8 mouse cellular contexts compared by ENCODE assay signal in genomic region chr7:100658093-100658578, GRCm38 (mm10). TPM values are rescaled to one million over a fixed set of nuclear protein-coding genes. Genes with fewer than 3 reads are reported as not detected.
DNase-seq lines count a peak whose midpoint lies in the region; ATAC-seq and TF ChIP-seq lines count a peak whose summit lies in the region.

No protein-coding gene starts in this region.

- H3K27ac ChIP-seq in embryonic facial prominence, embryonic 11.5 days (replicated peaks; ENCODE audit: low read depth, low read length), result no peak overlapping the region
- no peak overlapping the region for H3K27ac ChIP-seq in hindbrain, embryonic 15.5 days (replicated peaks)
- peak overlapping the region; percentile 56; the same call in 1 of the 2 replicates for H3K27ac ChIP-seq in liver, adult 2 months (replicated peaks; ENCODE audit: insufficient read depth, low read depth, low read length)
- no peak overlapping the region for H3K27ac ChIP-seq in neural tube, embryonic 12.5 days

- TF ChIP-seq CTCF in liver, adult 2 months (IDR thresholded peaks at IDR 0.05; ENCODE audit: low read depth, low read length), result no peak

- TF ChIP-seq POLR2A in liver, adult 2 months (IDR thresholded peaks at IDR 0.05; ENCODE audit: extremely low read depth, insufficient read depth, low read length), result no peak

- no peak overlapping the region for H3K9ac ChIP-seq in embryonic facial prominence, embryonic 11.5 days (replicated peaks; ENCODE audit: low read length)
- H3K9ac ChIP-seq in hindbrain, embryonic 15.5 days, result no peak overlapping the region
- H3K9ac ChIP-seq in liver, adult 2 months (ENCODE audit: low read depth, low read length), result peak overlapping the region; percentile 76
- H3K9ac ChIP-seq in neural tube, embryonic 12.5 days, result no peak overlapping the region

- no peaks in the 10 kb centered on the region for H3K27me3 ChIP-seq in embryonic facial prominence, embryonic 11.5 days (ENCODE audit: control insufficient read depth, insufficient read depth, low read length)
- no peaks in the 10 kb centered on the region for H3K27me3 ChIP-seq in hindbrain, embryonic 15.5 days
- H3K27me3 ChIP-seq in liver, adult 2 months (ENCODE audit: control insufficient read depth, insufficient read depth, low read length), result no peaks in the 10 kb centered on the region
- no peaks in the 10 kb centered on the region for H3K27me3 ChIP-seq in neural tube, embryonic 12.5 days (replicated peaks)

- H3K4me2 ChIP-seq in embryonic facial prominence, embryonic 11.5 days (ENCODE audit: low read depth, low read length), result peak overlapping the region; percentile 23; the same call in 1 of the 2 replicates
- peak overlapping the region; percentile 36 for H3K4me2 ChIP-seq in hindbrain, embryonic 15.5 days
- H3K4me2 ChIP-seq in neural tube, embryonic 12.5 days (replicated peaks), result peak overlapping the region; percentile 41

- 23% methylated on average over 18 of the region's 18 CpGs for WGBS in embryonic facial prominence, embryonic 11.5 days
- WGBS in hindbrain, embryonic 15.5 days, result 30% methylated on average over 18 of the region's 18 CpGs
- WGBS in liver, adult 2 months, result 28% methylated on average over 18 of the region's 18 CpGs
- 32% methylated on average over 18 of the region's 18 CpGs for WGBS in neural tube, embryonic 12.5 days

- no peaks in the 10 kb centered on the region for H3K79me2 ChIP-seq in liver, adult 2 months (ENCODE audit: control insufficient read depth, insufficient read depth, low read length)

- H3K9me3 ChIP-seq in embryonic facial prominence, embryonic 11.5 days (replicated peaks; ENCODE audit: control insufficient read depth, low read length), result no peaks in the 10 kb centered on the region
- H3K9me3 ChIP-seq in hindbrain, embryonic 15.5 days, result no peaks in the 10 kb centered on the region
- H3K9me3 ChIP-seq in neural tube, embryonic 12.5 days, result no peaks in the 10 kb centered on the region

- H3K36me3 ChIP-seq in embryonic facial prominence, embryonic 11.5 days (replicated peaks; ENCODE audit: control insufficient read depth, insufficient read depth, low read depth, low read length), result no peaks in the 10 kb centered on the region
- no peaks in the 10 kb centered on the region for H3K36me3 ChIP-seq in hindbrain, embryonic 15.5 days
- no peaks in the 10 kb centered on the region for H3K36me3 ChIP-seq in liver, adult 2 months (ENCODE audit: control insufficient read depth, insufficient read depth, low read length)
- H3K36me3 ChIP-seq in neural tube, embryonic 12.5 days, result no peaks in the 10 kb centered on the region

- peak; percentile 33 for DNase-seq in ovary, adult 18-20 months (ENCODE audit: low spot score)
- no peak for DNase-seq in ovary, postnatal 14 days (ENCODE audit: low spot score)
- peak; percentile 65 for DNase-seq in embryonic facial prominence, embryonic 11.5 days (ENCODE audit: low spot score)
- peak; percentile 75 for DNase-seq in liver, adult 2 months (ENCODE audit: extremely low read depth, low read depth, low spot score)
- DNase-seq in spleen, postnatal 14 days (ENCODE audit: low spot score in 2 of 2), result no peak

- no peak overlapping the region for H3K4me3 ChIP-seq in embryonic facial prominence, embryonic 11.5 days (ENCODE audit: low read depth, low read length)
- no peak overlapping the region; the same call in 1 of the 2 replicates for H3K4me3 ChIP-seq in hindbrain, embryonic 15.5 days
- H3K4me3 ChIP-seq in liver, adult 2 months (ENCODE audit: insufficient read depth, low read depth, low read length), result peak overlapping the region; percentile 55
- no peak overlapping the region for H3K4me3 ChIP-seq in neural tube, embryonic 12.5 days

- H3K4me1 ChIP-seq in embryonic facial prominence, embryonic 11.5 days (ENCODE audit: control insufficient read depth, insufficient read depth, low read length), result no peaks in the 10 kb centered on the region
- peaks cover 6% of the 10 kb centered on the region for H3K4me1 ChIP-seq in hindbrain, embryonic 15.5 days (replicated peaks)
- H3K4me1 ChIP-seq in liver, adult 2 months (ENCODE audit: control insufficient read depth, insufficient read depth, low read length), result no peaks in the 10 kb centered on the region
- H3K4me1 ChIP-seq in neural tube, embryonic 12.5 days, result peaks cover 18% of the 10 kb centered on the region

- peak; percentile 12; the same call in 1 of the 2 replicates for ATAC-seq in embryonic facial prominence, embryonic 11.5 days (replicated peaks; ENCODE audit: insufficient number of reproducible peaks, low FRiP score, low TSS enrichment, low read depth)
- no peak for ATAC-seq in hindbrain, embryonic 15.5 days (ENCODE audit: low FRiP score, low read depth)
- ATAC-seq in neural tube, embryonic 12.5 days (ENCODE audit: low FRiP score, low read depth), result no peak
- no peak for ATAC-seq in megakaryocyte progenitor cell, adult 5-6 weeks (replicated peaks; ENCODE audit: poor library complexity)

RNA-seq across cellular contexts. Expression of gene Plekhb1, which starts 4.1 kb away (rescaled TPM):
- 4.1 and 5.5 TPM in 2 replicates for polyA plus RNA-seq in embryonic facial prominence, embryonic 11.5 days (2014; fragmentation: Nextera tagmentation; extraction: Ambion mirVana)
- polyA plus RNA-seq in hindbrain, embryonic 15.5 days (2015; fragmentation: Nextera tagmentation; extraction: Ambion mirVana), result 17.4 and 17.5 TPM in 2 replicates
- 10.4 and 22.3 TPM in 2 replicates for total RNA-seq in liver, adult 2 months (2014; rRNA removed)
- polyA plus RNA-seq in liver, adult 2 months (2012; rRNA removed), result 37.6 and 41.4 TPM in 2 replicates
- 12.8 and 13.4 TPM in 2 replicates for polyA plus RNA-seq in neural tube, embryonic 12.5 days (2016; fragmentation: Nextera tagmentation; extraction: Ambion mirVana)
- total RNA-seq in megakaryocyte progenitor cell, adult 5-6 weeks (2015), result not detected in 2 replicates
- not detected in 2 replicates for total RNA-seq in megakaryocyte progenitor cell, adult 5-6 weeks (2017)

RNA-seq across cellular contexts. Expression of gene Fam168a, which starts 48.3 kb away (rescaled TPM):
- polyA plus RNA-seq in embryonic facial prominence, embryonic 11.5 days (2014; fragmentation: Nextera tagmentation; extraction: Ambion mirVana), result 30.7 and 32.6 TPM in 2 replicates
- polyA plus RNA-seq in hindbrain, embryonic 15.5 days (2015; fragmentation: Nextera tagmentation; extraction: Ambion mirVana), result 112 and 117 TPM in 2 replicates
- 7.4 and 11.5 TPM in 2 replicates for total RNA-seq in liver, adult 2 months (2014; rRNA removed)
- polyA plus RNA-seq in liver, adult 2 months (2012; rRNA removed), result 32.0 and 38.5 TPM in 2 replicates
- polyA plus RNA-seq in neural tube, embryonic 12.5 days (2016; fragmentation: Nextera tagmentation; extraction: Ambion mirVana), result 58.2 and 77.7 TPM in 2 replicates
- total RNA-seq in megakaryocyte progenitor cell, adult 5-6 weeks (2015), result 18.9 and 24.2 TPM in 2 replicates
- total RNA-seq in megakaryocyte progenitor cell, adult 5-6 weeks (2017), result 6.3 and 7.9 TPM in 2 replicates

RNA-seq across cellular contexts. Expression of gene Mrpl48, which starts 50.0 kb away (rescaled TPM):
- 66.7 and 67.1 TPM in 2 replicates for polyA plus RNA-seq in embryonic facial prominence, embryonic 11.5 days (2014; fragmentation: Nextera tagmentation; extraction: Ambion mirVana)
- 81.4 and 83.6 TPM in 2 replicates for polyA plus RNA-seq in hindbrain, embryonic 15.5 days (2015; fragmentation: Nextera tagmentation; extraction: Ambion mirVana)
- total RNA-seq in liver, adult 2 months (2014; rRNA removed), result 24.6 and 29.1 TPM in 2 replicates
- 9.4 and 9.5 TPM in 2 replicates for polyA plus RNA-seq in liver, adult 2 months (2012; rRNA removed)
- polyA plus RNA-seq in neural tube, embryonic 12.5 days (2016; fragmentation: Nextera tagmentation; extraction: Ambion mirVana), result 68.5 and 69.9 TPM in 2 replicates
- 60.1 and 76.3 TPM in 2 replicates for total RNA-seq in megakaryocyte progenitor cell, adult 5-6 weeks (2015)
- total RNA-seq in megakaryocyte progenitor cell, adult 5-6 weeks (2017), result 91.0 and 99.4 TPM in 2 replicates

RNA-seq across cellular contexts. Expression of gene Rab6a, which starts 50.9 kb away (rescaled TPM):
- polyA plus RNA-seq in embryonic facial prominence, embryonic 11.5 days (2014; fragmentation: Nextera tagmentation; extraction: Ambion mirVana), result 156 and 171 TPM in 2 replicates
- polyA plus RNA-seq in hindbrain, embryonic 15.5 days (2015; fragmentation: Nextera tagmentation; extraction: Ambion mirVana), result 274 and 283 TPM in 2 replicates
- 30.4 and 33.0 TPM in 2 replicates for total RNA-seq in liver, adult 2 months (2014; rRNA removed)
- polyA plus RNA-seq in liver, adult 2 months (2012; rRNA removed), result 13.2 and 13.5 TPM in 2 replicates
- polyA plus RNA-seq in neural tube, embryonic 12.5 days (2016; fragmentation: Nextera tagmentation; extraction: Ambion mirVana), result 196 and 227 TPM in 2 replicates
- 74.1 and 84.7 TPM in 2 replicates for total RNA-seq in megakaryocyte progenitor cell, adult 5-6 weeks (2015)
- 61.0 and 61.8 TPM in 2 replicates for total RNA-seq in megakaryocyte progenitor cell, adult 5-6 weeks (2017)

Comparison
In these comparisons a context has a peak if more than half of its experiments do, and no peak if none do; other contexts are left out.
1. DNase-seq: peak in ovary, adult 18-20 months (single experiment), embryonic facial prominence, embryonic 11.5 days (single experiment) and liver, adult 2 months (single experiment); none in ovary, postnatal 14 days (single experiment) and spleen, postnatal 14 days (0 of 2).
2. Peak in every context shown above with its lines, with median percentiles within 50 percentile points of each other: H3K4me2 ChIP-seq.